Mouse (Mus musculus) CH12.LX (cell line): Measurements from ENCODE around the gene Urgcp.

ENCODE experiments used
- CTCF ChIP-seq, 2 experiments: IDR thresholded peaks in 1 of 2; conservative IDR thresholded peaks in 1 of 2; 2 replicates each; pipeline ENCODE4 v1.5.1; 2011 to 2012; ENCODE audit warnings: low read depth in 2 of 2, low read length in 2 of 2, improper control_type of control experiment in 1 of 2, inconsistent platforms in 1 of 2, mild to moderate bottlenecking in 1 of 2, moderate library complexity in 1 of 2
- EP300 ChIP-seq: IDR thresholded peaks from 2 replicates; pipeline ENCODE4 v1.6.1; 2011; ENCODE audit warnings: low read length, improper control_type of control experiment
- NRF1 ChIP-seq: IDR thresholded peaks from 2 replicates; pipeline ENCODE4 v1.6.1; 2014; ENCODE audit warnings: low read depth, mild to moderate bottlenecking, inconsistent platforms, low read length, improper control_type of control experiment, moderate library complexity

GRCm38 (mm10) chr11:5742106-5742505, 20.1 kb downstream of the Urgcp start:
- peak in 1 of 2 experiments; percentile 90; a peak in 2 of 4 replicates for TF ChIP-seq CTCF (conservative IDR thresholded peaks at IDR 0.05 in 1 of 2, IDR thresholded peaks at IDR 0.05 in 1 of 2; ENCODE audit: low read depth in 2 of 2, low read length in 2 of 2)
- no peak for TF ChIP-seq EP300
- TF ChIP-seq NRF1 = no peak
